Mouse (Mus musculus): ENCODE data around the gene Clybl.

The Clybl gene

GRCm38 (mm10) chr14:122315743-122316142, 134.2 kb downstream of the Clybl start:
- DNase-seq: no peak

DNA sequence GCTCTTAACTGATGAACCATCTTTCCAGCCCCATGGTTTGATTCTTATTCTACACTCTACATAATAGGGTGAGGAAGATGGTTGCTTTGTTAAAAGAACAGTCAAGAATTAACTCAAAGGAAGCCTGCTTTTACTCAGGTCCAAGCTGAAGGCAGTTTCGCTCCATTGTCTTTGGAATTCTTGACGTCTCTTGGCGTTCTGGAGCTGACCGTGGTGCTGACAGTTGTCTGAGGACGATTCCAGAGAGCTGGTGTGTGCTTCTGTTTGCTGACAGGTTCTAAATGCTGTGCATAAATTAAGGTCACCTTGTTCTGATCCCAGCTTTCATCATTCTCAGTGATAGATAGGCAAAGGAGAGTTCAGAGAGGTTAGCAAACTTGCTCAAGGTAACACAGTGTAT, 140.6 kb downstream of the Clybl start:
- DNase-seq: no peak

- no peak for DNase-seq
These were observed 142.4 kb downstream of the Clybl start for GRCm38 (mm10) chr14:122323838-122324458.

- no peak for DNase-seq
These were observed 148.6 kb downstream of the Clybl start for GRCm38 (mm10) chr14:122330136-122330535.

DNA sequence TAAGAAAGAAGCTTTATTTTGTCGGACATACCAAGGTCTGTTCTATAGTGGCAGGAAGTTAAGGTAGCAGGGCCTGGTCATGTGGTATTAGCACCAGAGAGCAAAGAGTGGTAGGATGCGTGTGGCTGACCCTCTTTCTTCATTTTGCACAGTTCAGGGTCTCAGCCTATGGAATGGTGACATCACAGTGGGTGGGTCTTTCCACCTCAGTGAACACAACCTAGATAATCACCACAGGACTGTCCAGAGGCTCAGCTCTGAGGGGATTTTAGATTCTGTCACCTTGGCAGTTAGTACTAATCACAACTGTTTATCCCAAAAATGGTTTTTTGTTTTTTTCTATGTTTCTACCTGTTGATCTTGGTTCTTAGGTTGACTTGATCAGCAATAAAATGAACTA, 149.2 kb downstream of the Clybl start:
- DNase-seq: no peak

- DNase-seq: peak; percentile 22
These were observed 150.3 kb downstream of the Clybl start for GRCm38 (mm10) chr14:122331635-122332460.

DNA sequence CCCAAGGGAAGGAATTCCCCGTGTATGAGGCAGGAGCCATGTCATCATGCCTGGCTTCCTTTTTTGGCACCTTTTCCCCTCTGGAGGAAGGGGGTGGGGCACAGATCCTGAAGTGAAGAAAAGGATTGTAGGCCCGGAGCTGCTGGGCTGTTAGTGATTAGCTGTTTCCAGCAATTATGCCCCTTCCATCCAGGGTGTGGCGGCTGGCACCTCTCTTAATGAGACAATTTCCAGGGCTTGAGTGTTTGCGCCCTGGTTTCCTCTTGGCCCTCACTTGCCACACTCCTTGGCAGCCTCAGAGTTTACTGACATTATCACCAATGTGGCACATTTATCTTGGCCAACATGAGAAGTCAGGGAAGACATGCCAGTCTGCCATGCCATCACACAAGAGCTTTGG, 155.5 kb downstream of the Clybl start:
- DNase-seq: no peak

DNA sequence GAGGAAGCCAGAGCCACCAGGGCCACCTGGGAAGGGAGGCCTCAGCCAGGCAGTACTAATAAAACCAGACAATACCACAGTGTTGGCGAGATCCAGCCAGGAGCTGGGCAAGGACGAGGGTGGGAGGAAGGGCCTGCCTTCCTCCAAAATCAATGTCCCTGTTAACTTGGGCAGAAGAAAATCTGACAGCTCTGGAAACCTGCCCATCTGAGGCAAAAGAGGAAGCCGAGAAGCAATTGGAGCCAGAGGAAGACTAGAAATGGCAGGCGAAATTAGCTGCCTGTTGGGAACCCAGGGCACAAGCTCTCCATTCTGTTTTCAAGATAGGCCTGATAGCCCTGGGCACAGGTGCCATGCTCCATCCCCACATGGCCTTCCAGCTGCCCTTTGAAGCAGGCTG, 157.3 kb downstream of the Clybl start:
- peak; percentile 40 for DNase-seq

- no peak for DNase-seq
These were observed 158.6 kb downstream of the Clybl start for GRCm38 (mm10) chr14:122340141-122340540.

DNA sequence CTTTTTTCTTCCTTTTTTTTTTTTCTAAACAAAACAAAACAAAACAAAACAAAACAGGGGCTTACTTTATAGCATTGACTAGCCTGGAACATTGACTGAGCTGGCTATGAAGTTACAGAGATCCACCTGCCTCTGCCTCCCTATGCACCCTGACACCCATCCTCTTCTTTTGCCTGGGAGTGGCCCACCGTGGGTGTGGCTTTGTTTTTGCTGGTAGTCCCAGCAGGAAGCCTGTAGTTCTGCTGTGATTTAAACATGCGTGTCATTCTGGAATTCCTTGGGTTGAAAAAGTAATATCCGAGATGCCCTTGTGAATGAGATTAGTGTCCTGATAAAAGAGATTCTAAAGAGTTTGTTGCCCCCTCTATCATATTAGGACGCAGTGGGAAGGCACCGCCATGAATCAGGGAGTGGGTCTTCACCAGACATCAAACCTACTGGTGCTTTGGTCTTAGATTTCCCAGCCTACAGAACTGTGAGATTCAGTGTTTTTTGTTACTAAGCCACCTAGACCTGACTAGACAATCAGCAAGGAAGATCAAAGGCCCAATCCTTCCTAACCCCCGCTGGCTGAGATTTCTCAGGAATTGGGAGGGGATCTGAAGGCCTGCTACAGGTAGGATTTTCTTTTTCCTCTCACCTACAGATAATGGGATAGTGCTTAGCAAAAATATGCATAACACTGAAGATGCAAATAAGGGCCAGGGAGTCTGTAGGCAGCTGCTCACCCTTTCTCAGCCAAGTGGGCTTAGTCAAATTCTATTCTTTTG, 160.3 kb downstream of the Clybl start:
- no peak for DNase-seq

DNA sequence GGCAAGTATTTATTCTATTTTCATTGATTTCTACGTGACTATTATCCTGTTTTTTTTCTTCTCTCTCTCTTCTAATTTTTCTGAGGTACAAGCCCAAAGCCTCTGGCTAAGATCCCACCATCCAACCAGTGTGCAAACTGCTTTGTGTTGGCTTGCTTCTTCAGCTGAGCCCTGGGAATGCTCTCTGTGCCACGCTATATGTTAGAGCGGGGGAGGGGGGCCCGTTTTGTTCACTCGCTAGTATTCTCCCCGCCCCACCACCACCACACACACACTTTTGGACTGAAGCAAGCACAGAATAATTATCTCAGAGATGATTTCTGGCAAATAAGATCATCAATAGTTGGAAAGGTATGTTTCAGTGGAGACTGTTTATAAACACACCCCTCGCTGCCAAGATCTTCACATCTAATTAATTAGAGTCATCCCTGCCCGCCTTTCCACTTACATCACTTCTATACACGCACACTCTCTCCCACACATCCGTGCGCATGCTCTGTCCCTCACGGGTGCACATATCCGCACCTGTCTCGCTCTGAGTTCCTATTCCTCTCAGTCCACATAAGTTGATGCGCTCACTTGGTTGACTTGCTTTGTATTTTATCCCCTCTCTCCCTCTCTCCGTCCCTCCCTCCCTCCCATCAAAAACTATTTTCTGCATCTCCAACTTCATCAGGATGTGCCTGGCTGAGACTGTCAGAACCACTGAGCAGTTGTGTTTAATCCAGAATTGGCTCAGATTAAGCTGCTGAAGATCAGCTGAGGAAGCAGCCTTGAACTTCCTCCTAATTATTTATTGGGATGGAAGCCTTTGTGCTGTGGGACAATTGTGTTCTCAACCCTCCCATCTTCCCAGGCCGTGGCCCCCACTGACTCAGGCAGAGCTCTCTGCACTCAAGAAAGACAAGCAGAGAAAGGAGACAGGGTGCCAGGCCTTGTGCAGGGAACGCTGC, 163.0 kb downstream of the Clybl start:
- DNase-seq: no peak

DNA sequence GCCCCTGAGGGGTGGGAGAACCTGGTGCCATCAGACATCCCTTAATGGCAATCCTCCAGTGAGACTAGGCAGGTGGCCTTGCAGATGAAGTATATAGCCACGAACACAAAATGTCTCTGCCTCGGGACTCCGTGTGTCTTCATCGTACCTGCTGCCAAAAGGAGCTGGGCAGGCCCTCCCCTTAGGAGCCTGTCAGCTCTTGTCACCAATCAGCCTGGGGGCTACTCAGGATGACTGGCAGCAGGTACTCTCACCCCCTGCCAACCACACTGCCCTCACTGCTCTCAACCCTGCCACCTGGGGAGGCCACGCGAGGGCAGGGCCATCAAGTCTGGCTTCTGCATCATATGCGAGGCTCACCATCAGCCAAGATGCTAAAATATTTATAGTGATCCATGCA, 166.6 kb downstream of the Clybl start:
- DNase-seq: no peak

- DNase-seq: no peak
These were observed 167.8 kb downstream of the Clybl start for GRCm38 (mm10) chr14:122349326-122349725.

GRCm38 (mm10) chr14:122349761-122350160, 168.3 kb downstream of the Clybl start:
- DNase-seq: no peak

DNA sequence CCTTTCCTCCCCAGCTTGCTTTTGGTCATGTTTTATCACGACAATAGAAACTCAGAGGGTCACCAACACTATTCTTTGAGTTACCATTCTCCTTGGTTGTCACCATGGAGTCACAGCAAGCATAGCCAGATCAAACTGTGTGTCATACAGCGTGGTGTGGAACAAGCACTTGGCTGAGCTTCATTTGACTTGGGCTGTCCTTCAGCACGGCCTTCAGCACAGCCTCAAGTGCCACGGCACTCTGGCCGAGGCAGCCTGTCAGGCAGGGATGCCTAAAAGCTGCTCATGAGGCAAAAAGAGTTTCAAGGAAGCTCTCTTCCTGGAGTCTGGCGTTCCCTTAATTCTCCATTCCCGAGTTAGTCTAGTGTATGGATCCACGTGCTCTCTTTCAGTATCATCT, 169.3 kb downstream of the Clybl start:
- no peak for DNase-seq

- no peak for DNase-seq
These were observed 175.8 kb downstream of the Clybl start for GRCm38 (mm10) chr14:122357316-122357715.

GRCm38 (mm10) chr14:122358592-122358991, 177.1 kb downstream of the Clybl start:
- no peak for DNase-seq

DNA sequence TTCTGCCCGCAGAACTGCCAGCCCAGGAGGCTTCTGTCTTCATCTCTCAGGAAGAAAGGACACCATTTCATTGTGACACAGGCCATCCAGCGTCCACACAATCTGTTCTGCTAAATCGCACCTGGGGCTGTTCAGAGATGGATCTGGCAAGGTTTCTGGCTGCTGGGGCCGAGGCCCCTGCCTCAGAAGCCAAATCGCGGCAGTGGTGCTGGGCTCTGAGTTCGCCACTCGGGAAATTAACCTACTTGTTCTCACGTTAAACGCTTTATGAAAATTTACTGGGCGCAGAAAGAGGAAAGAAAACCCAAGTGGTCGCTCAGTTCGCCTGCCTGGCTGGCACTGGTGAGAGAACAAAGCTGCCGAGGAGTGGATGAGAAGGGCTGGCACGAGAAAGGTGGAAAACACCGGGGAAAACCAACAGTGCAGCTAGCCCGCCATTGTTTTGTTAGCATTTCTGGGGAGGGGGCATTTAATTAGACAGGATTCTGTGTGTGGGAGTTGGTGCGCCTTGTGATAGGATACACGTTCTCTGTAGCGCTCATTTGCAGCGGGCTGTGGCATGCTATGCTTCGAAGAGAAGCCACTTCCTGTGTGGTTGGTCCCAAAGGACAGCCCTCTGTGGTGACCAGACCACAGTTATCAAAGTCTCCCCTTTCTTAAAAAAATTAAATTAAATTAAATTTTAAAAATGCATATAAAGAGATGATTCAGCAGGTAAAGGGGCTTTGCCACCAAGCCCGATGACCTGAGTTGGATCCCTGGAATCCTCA, 177.8 kb downstream of the Clybl start:
- no peak for DNase-seq

- no peak for DNase-seq
These were observed 180.3 kb downstream of the Clybl start for GRCm38 (mm10) chr14:122361807-122362206.

- DNase-seq: no peak
These were observed 181.7 kb downstream of the Clybl start for GRCm38 (mm10) chr14:122363156-122363555.

DNA sequence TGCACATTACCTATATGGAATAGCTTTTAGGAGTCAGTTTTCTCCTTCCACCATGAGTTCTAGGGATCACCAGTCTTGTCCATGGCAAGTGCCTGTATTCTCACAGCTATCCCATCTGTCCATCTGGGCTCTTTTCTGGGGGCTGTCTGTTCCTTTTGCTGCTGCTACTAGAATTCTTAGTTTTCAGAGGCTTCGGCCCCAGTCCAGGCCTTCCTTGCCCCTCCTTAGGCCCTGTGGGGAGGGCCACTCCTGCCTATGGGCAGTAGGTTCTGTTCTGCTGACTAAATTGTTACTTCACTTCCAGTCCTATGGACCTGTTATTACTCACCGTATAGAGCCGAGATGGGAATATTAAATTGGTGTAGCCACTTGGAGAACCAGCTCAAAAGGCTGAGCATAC, 182.5 kb downstream of the Clybl start:
- DNase-seq: no peak
